Mouse (Mus musculus) ES-Bruce4 (cell line): ENCODE results near the gene Ptprj.

ENCODE experiments used
- CTCF ChIP-seq: IDR thresholded peaks from one replicate; pipeline ENCODE4 v1.8.1; 2011; ENCODE audit warnings: low read depth, low read length
- EP300 ChIP-seq: IDR thresholded peaks from 2 replicates; pipeline ENCODE4 v1.6.1; 2011; ENCODE audit warnings: low read depth, low read length; ENCODE audit not compliant: insufficient read depth

DNA sequence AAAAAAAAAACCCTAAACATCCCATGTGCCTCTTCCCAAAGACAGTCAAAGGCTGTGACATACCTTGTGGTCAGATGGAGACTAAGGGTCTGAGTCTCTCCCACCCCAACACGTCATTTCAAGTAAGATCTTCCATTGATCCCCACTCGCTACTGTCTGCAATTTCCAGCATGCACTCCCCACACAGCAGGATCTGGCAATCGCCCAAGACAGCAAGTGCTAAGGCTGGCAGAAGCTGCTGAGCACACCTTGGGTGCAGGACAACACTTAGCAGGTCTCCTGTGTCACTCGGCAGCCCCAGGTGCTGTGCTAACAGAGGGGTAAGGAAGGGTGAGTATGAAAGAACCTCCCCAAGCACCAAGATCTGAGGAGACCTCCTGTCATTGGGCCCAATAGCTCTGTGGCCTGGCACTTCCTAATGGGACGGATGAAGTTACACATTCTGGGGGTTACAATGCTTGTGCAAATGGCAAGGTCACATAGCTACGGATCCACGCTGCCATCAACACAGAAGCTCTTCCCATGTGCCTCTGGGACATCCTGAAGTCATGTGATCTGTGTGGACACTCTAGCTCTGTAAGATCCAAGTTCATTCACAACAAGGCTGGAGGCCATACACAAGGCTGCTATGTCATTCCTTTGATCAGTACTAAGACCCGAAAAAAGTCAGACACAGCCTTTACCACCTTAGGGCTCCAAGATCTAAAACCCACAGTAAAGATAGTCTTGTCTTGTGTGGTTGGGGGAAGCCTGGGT is 13.5 kb downstream of the Ptprj start:
- TF ChIP-seq EP300 (no peak), CTCF (no peak)
